Mouse (Mus musculus): ENCODE measurements around the gene Gm5538.

DNA sequence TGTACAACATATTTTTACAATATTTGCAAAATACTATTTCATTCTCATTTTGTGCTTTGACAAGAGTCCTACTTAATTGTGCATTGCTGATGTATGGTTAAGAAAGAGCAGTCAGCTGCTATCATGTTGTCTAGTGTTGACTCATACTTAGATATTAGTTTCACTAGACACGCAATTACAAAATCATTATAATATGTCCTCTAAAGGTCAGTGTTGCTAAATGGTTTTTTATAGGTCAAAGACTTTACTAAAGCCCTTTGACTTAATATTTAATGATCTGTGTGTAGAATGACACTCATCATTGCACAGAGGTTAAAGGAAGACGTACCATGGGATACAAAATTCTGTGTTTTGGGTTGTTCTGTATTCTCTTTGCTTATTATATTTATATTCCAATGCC is at the start of gene Gm5538:
- TF ChIP-seq GATA1 (IDR thresholded peaks at IDR 0.05; ENCODE audit: borderline replicate concordance, low read length) (no peak), FLI1 (IDR thresholded peaks at IDR 0.05; ENCODE audit: low read length) (no peak)

All from megakaryocyte, embryonic 14.5 days (primary cell).